Mouse (Mus musculus): ENCODE measurements at regions not wholly inside any gene's neighbourhood (a gene's known extent, or its start where the extent isn't known, plus 50 kb on each side); places are given as distances from the start of the nearest gene placed in this dataset.
"Not testable (repeated sequence)": the region's sequence is repeated elsewhere in the genome, so short reads cannot be mapped to it uniquely, and the experiment has no call there.

DNA sequence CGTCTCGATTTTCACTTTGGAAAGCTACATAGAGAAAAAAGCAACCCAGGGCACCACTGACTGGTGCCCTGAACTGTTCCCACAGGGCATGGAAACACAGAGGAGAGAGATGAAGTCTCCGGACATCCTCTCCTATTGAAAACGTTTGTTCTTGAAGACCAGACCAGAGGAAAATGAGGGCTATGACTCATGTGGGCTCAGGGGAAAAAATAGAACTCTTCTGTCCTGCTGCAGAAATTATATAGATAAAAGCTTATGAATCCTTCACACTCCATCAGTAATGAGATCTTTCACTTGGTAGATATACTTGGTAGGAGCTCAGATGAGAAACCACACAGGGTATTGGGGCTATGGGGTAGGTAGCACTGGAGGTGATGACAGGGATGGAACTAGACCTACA lies 371.4 kb upstream of the Dpp10 start:
- no peaks in the 10 kb centered on the region for H3K9me3 ChIP-seq (ENCODE audit: low read depth, low read length)
- WGBS = 67% methylated on average over 4 of the region's 4 CpGs
- no peak for TF ChIP-seq CTCF (IDR thresholded peaks at IDR 0.05; ENCODE audit: low read depth)
- H3K4me3 ChIP-seq (ENCODE audit: low read depth, low read length) = no peak overlapping the region
- no peaks in the 10 kb centered on the region for H3K36me3 ChIP-seq (ENCODE audit: insufficient read depth)
- H3K27ac ChIP-seq (ENCODE audit: low read depth) = no peak overlapping the region
- ATAC-seq (ENCODE audit: insufficient read depth) (no peak), DNase-seq (no peak)
- H3K4me1 ChIP-seq (ENCODE audit: insufficient read depth) = no peaks in the 10 kb centered on the region
- H3K4me2 ChIP-seq = no peak overlapping the region
- no peak overlapping the region for H3K9ac ChIP-seq
- H3K27me3 ChIP-seq (ENCODE audit: insufficient read depth, low read length) = no peaks in the 10 kb centered on the region

DNA sequence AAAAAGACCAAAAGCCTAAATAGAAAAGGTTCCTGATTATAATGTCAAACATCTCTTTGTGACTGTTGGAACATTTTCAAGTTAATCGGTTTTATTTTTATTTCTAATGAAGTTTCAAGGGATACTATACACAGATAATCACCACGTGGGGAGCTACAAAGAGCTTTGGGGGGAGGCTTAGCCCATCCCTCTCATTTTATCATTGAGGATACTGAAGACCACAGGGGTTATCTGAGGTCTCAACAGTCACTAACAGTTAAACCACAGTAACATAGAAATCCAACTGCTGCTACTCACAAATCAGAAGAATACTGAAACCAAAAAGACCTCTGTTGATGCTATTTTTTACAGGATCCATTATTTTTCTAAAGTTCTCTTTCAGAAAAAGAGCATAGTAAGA lies 364.9 kb upstream of the Dpp10 start:
- TF ChIP-seq CTCF (IDR thresholded peaks at IDR 0.05; ENCODE audit: low read depth) = no peak
- ATAC-seq (ENCODE audit: insufficient read depth) = no peak
- H3K9ac ChIP-seq = no peak overlapping the region
- no peaks in the 10 kb centered on the region for H3K36me3 ChIP-seq (ENCODE audit: insufficient read depth)
- H3K4me1 ChIP-seq (ENCODE audit: insufficient read depth) = no peaks in the 10 kb centered on the region
- H3K9me3 ChIP-seq (ENCODE audit: low read depth, low read length) = no peaks in the 10 kb centered on the region
- no peak for DNase-seq
- no peaks in the 10 kb centered on the region for H3K27me3 ChIP-seq (ENCODE audit: insufficient read depth, low read length)
- H3K27ac ChIP-seq (ENCODE audit: low read depth) = no peak overlapping the region
- no peak overlapping the region for H3K4me2 ChIP-seq
- WGBS = 34% methylated on average over 2 of the region's 2 CpGs
- no peak overlapping the region for H3K4me3 ChIP-seq (ENCODE audit: low read depth, low read length)

DNA sequence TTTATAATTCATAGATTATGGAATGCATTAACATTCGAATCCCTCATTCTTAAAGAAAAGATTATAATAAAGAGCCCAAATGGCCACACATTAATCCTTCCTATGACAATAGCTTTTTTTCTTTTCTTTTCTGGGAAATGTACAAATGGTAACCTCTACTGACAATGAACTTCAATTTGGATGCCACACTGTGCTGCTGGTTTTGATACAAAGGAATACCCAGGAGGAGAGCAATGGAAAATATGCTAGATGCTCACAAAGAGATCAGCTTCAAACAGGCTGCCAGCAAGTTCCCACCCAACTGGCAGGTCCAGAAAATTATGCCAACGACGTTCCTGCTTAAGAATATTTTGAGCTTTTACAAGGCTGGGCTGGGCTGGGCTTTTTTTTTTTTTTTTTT lies 364.4 kb upstream of the Dpp10 start:
- no peak for ATAC-seq (ENCODE audit: insufficient read depth)

DNA sequence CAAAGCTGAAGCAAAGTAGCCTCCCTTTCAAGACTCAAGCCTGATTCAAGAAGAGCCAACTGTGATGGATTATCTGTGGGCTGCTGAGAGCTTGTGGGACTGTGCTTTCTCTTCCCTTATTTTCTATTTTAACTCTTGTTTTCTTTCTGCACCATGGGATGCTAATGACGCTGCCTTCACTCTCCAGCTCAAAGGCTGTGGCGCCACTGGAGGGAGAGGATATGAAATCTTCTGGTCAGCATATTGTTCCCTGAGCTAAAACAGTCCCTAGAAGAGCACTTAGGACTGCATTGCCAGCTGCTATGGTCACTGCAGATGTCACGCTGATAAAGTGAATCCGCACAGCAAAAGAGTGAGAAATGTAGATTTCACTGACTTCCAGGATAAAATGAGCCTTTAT lies 324.2 kb upstream of the Dpp10 start:
- Histone ChIP-seq H3K27me3 (ENCODE audit: insufficient read depth, low read length) (no peaks in the 10 kb centered on the region), H3K4me3 (ENCODE audit: low read depth, low read length) (no peak overlapping the region), H3K4me2 (no peak overlapping the region), H3K9me3 (ENCODE audit: low read depth, low read length) (no peaks in the 10 kb centered on the region), H3K4me1 (ENCODE audit: insufficient read depth) (no peaks in the 10 kb centered on the region), H3K36me3 (ENCODE audit: insufficient read depth) (no peaks in the 10 kb centered on the region), H3K27ac (ENCODE audit: low read depth) (no peak overlapping the region), H3K9ac (no peak overlapping the region)
- no peak for TF ChIP-seq CTCF (IDR thresholded peaks at IDR 0.05; ENCODE audit: low read depth)
- ATAC-seq (ENCODE audit: insufficient read depth) = no peak
- no peak for DNase-seq
- 34% methylated on average over 4 of the region's 4 CpGs for WGBS

More for the DNA sequence above, 364.4 kb upstream of the Dpp10 start:
- Histone ChIP-seq H3K9ac (no peak overlapping the region), H3K4me3 (ENCODE audit: low read depth, low read length) (no peak overlapping the region), H3K9me3 (ENCODE audit: low read depth, low read length) (no peaks in the 10 kb centered on the region), H3K36me3 (ENCODE audit: insufficient read depth) (no peaks in the 10 kb centered on the region), H3K4me2 (no peak overlapping the region), H3K4me1 (ENCODE audit: insufficient read depth) (no peaks in the 10 kb centered on the region), H3K27me3 (ENCODE audit: insufficient read depth, low read length) (no peaks in the 10 kb centered on the region), H3K27ac (ENCODE audit: low read depth) (no peak overlapping the region)
- no peak for DNase-seq
- no peak for TF ChIP-seq CTCF (IDR thresholded peaks at IDR 0.05; ENCODE audit: low read depth)
- WGBS = 71% methylated on average over 3 of the region's 3 CpGs

DNA sequence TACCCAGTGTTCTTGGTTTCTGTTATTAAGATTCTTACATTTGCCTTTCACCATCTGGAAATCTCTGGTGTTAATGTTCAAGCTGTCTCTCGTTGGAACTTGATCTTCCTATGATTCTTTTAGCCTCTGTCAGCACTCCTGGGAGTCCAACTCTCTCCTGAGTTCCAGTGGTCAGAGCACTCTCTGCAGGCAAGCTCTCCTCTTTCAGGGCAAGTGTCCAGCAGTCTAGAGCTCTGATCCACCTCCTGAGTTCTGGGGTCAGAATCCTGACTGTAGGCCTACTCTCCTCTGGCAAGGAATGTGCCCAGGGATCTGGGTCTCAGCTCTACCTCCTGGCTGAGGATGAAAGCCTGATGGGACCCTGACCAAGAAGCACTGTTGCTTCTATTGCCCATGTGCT lies 303.1 kb upstream of the Dpp10 start:
- not testable (repeated sequence) for H3K27me3 ChIP-seq (ENCODE audit: insufficient read depth, low read length); H3K4me3 ChIP-seq (ENCODE audit: low read depth, low read length); H3K36me3 ChIP-seq (ENCODE audit: insufficient read depth); H3K4me2 ChIP-seq; H3K9me3 ChIP-seq (ENCODE audit: low read depth, low read length); H3K27ac ChIP-seq (ENCODE audit: low read depth); ATAC-seq (ENCODE audit: insufficient read depth); H3K9ac ChIP-seq; DNase-seq; H3K4me1 ChIP-seq (ENCODE audit: insufficient read depth)
- 78% methylated on average over 1 of the region's 1 CpGs for WGBS

DNA sequence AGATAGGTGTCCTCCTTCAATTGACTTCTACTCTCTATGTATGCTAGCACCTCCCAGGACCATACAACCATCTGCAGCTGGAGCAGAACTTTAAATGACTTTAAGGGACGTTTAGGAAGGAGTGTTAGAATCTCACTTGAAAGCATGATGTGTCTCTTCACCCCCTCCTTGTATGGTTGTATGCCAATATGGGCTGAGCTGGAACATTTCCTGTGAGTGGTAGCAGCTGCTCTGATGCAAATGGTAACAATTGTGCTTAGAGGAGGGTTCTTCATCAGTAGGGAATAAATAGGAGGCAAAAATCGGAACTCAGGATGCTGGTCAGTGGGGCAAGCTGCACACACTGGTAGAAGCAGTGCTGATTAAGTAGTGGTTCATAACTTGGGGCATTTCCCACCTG lies 294.1 kb upstream of the Dpp10 start:
- DNase-seq = no peak

DNA sequence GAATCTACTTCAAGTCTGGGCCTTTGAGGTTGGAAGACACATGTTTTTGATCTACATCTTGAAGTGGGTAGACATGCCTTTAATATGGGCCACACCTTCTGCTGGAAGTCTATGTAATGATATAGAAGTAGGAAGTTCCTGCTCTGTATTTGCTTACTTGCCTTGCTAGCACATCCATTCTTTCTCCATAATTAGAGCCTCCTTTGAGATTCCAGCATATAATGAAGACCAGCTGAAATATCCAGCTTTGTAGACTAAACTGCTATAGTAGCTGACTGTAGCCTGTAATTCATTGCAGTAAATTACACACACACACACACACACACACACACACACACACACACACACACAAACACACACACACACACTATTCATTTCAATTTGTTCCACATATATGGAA lies 293.3 kb upstream of the Dpp10 start:
- DNase-seq = no peak
- Histone ChIP-seq H3K4me1 (ENCODE audit: insufficient read depth) (no peaks in the 10 kb centered on the region), H3K9me3 (ENCODE audit: low read depth, low read length) (no peaks in the 10 kb centered on the region), H3K9ac (no peak overlapping the region), H3K4me3 (ENCODE audit: low read depth, low read length) (no peak overlapping the region), H3K36me3 (ENCODE audit: insufficient read depth) (no peaks in the 10 kb centered on the region), H3K27ac (ENCODE audit: low read depth) (no peak overlapping the region), H3K27me3 (ENCODE audit: insufficient read depth, low read length) (no peaks in the 10 kb centered on the region), H3K4me2 (no peak overlapping the region)
- no peak for TF ChIP-seq CTCF (IDR thresholded peaks at IDR 0.05; ENCODE audit: low read depth)
- ATAC-seq (ENCODE audit: insufficient read depth) = no peak

More for the DNA sequence above, 294.1 kb upstream of the Dpp10 start:
- ATAC-seq (ENCODE audit: insufficient read depth) = no peak
- H3K9me3 ChIP-seq (ENCODE audit: low read depth, low read length) = no peaks in the 10 kb centered on the region
- no peaks in the 10 kb centered on the region for H3K36me3 ChIP-seq (ENCODE audit: insufficient read depth)
- no peak overlapping the region for H3K27ac ChIP-seq (ENCODE audit: low read depth)
- H3K4me1 ChIP-seq (ENCODE audit: insufficient read depth) = no peaks in the 10 kb centered on the region
- WGBS = 63% methylated on average over 2 of the region's 2 CpGs
- no peak overlapping the region for H3K4me3 ChIP-seq (ENCODE audit: low read depth, low read length)
- no peak for TF ChIP-seq CTCF (IDR thresholded peaks at IDR 0.05; ENCODE audit: low read depth)
- no peak overlapping the region for H3K4me2 ChIP-seq
- no peak overlapping the region for H3K9ac ChIP-seq
- H3K27me3 ChIP-seq (ENCODE audit: insufficient read depth, low read length) = no peaks in the 10 kb centered on the region

DNA sequence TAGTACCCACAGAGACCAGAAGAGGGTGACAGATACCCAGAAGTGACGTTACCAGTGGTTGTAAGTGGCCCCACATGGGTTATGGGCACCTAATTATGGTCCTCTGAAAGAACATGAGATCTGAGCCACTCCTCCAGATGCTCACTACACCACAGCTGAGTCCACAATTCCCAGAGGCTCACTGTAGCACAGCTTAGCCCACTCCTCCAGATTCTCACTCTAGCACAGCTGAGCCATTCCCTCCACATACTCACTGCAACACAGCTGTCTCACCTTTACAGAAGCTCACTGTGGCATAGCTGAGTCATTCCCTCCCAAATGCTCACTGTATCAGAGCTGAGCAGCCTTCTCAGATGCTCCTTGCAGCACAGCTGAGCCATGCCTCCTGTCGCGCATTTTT lies 286.9 kb upstream of the Dpp10 start:
- Histone ChIP-seq H3K36me3 (ENCODE audit: insufficient read depth) (no peaks in the 10 kb centered on the region), H3K27me3 (ENCODE audit: insufficient read depth, low read length) (no peaks in the 10 kb centered on the region), H3K9ac (no peak overlapping the region), H3K4me1 (ENCODE audit: insufficient read depth) (no peaks in the 10 kb centered on the region), H3K4me3 (ENCODE audit: low read depth, low read length) (no peak overlapping the region), H3K4me2 (no peak overlapping the region), H3K27ac (ENCODE audit: low read depth) (no peak overlapping the region), H3K9me3 (ENCODE audit: low read depth, low read length) (no peaks in the 10 kb centered on the region)
- ATAC-seq (ENCODE audit: insufficient read depth) (no peak), DNase-seq (no peak)
- WGBS = 64% methylated on average over 3 of the region's 3 CpGs
- no peak for TF ChIP-seq CTCF (IDR thresholded peaks at IDR 0.05; ENCODE audit: low read depth)
